Mouse (Mus musculus) ZHBTc4 (cell line): Measurements from ENCODE around the gene Apba3.

Experiments
- DNase-seq: peaks from one replicate; pipeline ENCODE4 v3.0.0-alpha.2; 2011; ENCODE audit warnings: low read depth, low spot score

The Apba3 gene

DNA sequence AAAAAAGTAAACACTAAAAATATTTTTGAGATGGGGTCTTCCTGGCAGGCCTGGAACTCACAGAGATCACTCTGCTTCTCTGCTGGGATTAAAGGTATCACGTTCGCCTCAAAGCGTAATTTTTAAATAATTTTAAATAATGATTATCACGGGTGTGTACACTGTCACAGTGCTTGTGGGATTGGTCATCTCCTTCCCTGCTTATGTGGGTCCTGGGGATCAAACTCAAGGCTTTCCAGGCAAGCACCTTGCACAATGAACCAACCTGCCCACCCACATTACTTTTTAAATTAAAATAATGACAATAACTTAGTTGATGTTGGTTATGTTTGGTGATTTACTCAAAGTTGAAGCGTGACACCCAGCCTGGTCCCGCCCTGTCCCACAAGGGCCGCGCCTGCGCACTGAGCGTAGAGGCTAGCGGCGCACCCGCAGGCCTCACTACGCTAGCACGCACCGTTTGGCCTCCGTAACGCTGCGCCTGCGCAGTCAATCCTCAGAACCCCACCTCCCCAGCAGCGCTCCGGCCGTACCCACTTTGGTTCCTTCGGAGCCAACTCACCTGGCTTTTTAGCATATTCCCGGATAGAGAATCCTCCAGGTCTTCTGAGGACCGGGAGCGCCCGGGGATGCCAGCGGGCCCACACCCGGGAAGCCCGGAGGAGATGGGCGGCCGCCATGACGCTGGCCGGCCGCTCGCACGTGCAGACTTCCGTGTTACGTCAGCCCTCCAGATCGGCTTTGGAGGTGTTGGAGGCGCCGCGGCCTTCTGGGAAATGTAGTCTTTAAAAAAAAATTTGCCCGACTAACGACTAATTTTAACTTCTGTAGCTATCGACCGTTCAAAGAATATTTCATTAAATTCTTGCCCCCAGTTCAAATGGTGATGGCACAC, at the start of gene Apba3, which contains the start of gene Mrpl54:
TSS of gene Apba3 (plus strand) at position 750 of the 895 bp plus-strand sequence.
TSS of gene Mrpl54 (minus strand) at position 724 of the 895 bp plus-strand sequence.
- peak; percentile 98 for DNase-seq

GRCm38 (mm10) chr10:81217267-81217666, 49.5 kb upstream of the Apba3 start:
- DNase-seq, result peak; percentile 43

DNA sequence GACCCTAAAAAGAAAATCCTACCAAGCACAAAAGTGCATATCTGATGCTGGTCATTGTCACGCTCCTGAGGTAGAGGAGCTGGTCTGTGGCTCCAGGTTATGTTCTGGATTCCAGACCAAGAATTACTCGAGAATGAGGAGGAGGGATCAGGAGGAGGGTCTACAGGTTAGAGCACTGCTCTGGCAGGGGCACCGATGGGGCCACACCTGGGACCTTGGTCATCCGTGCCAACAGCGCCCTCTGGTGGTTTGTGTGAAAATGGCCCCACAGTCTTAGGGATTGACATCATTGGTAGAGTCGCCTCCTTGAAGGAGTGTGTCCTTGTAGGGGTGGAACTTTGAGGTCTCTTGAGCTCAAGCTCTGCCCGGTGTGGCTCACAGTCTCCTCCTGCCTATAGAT, 48.8 kb upstream of the Apba3 start:
- peak; percentile 75 for DNase-seq

GRCm38 (mm10) chr10:81221402-81222015, 45.3 kb upstream of the Apba3 start:
- no peak for DNase-seq

- DNase-seq, result peak; percentile 63
Observed at GRCm38 (mm10) chr10:81223731-81224130, 43.0 kb upstream of the Apba3 start.

DNA sequence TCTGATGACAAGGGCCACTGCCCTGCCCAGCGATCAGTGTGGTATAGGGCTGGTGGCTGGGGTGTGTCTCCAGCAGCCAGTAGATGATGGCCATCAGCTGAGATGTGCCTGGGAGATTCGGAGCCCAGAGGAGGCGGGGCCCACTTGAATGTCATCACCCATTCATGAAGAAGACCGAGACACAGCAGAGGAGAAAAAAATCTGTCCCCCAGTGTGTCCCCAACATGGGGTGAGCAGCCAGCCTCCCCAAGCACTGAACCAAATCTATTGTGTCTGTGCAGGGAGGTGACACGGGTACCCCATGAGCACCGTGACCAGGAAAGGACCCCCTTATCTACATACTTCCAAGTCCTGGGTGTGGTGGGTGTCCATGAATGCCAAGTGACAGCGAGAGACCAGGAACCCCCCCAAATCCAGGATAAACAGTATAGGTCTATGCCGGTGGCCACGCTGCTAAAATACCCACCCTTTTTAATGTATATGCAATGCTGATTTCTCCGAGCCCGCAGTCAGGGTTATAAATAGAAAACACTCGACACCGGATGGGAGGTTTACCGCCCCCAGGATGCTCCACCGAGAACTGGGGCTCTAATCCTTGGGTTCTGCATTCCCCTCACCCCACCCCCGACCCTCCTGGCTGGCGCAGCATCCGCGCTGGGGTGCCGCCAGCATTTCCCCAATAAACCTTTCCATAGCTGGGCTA, 36.9 kb upstream of the Apba3 start:
- no peak for DNase-seq

GRCm38 (mm10) chr10:81230438-81231332, 36.1 kb upstream of the Apba3 start, which contains the start of gene Atcay:
Gene Atcay, minus strand, starts transcription at chr10:81230833.
- peak; percentile 51 for DNase-seq

- no peak for DNase-seq
Observed at GRCm38 (mm10) chr10:81231436-81231835, 35.3 kb upstream of the Apba3 start.

DNA sequence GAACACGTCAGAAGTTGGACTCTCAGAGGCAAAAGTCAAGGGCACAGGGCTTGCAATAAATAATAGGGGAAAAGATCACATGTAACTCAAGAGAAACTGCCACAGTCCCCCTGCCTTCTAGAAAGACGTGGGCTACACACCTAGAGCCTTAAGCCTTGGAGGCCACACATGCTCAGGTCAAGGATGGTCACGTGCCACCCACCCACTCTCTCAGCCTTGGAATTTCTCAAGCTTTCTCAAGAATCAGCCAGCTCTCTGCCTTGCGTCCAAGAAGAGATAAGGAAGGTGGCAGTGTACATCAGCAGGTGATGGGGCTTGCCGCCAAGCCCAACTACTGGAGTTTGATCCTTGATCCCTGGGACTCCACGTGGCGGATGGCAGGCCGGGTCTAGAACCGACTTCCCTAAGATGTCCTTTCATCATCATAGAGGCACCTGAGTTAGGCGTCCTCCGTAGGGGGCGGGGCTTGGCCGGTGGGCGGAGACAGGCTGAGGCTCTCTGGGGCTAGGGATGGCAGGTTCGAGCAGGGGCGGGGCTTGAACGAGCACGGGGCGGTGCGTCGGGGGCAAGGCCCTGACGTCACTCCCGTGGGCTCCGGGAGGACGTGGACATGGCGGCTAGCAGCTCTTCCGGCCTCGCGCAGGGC, 34.1 kb upstream of the Apba3 start, which contains the start of gene Zfr2:
TSS of gene Zfr2 (plus strand) at position 576 of the 646 bp plus-strand sequence.
- DNase-seq, result peak; percentile 96

DNA sequence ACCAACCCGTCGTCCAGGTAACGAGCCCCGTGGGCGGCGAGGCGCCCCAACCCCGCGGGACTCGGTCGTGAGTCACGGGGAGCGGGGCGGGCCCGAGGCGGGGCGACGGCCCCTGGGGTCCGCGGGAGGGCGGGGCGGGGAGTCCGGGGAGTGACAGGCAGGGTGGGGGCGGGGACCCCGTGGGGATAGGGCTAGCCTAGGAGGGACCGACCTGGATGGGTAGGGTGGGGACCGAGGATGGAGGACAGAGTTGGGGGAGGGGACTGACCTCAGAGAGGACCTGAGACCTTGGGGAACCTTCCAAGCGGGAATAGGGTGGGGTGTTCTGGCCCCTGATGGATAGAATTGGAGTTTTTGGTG, 33.6 kb upstream of the Apba3 start:
- DNase-seq, result no peak

DNA sequence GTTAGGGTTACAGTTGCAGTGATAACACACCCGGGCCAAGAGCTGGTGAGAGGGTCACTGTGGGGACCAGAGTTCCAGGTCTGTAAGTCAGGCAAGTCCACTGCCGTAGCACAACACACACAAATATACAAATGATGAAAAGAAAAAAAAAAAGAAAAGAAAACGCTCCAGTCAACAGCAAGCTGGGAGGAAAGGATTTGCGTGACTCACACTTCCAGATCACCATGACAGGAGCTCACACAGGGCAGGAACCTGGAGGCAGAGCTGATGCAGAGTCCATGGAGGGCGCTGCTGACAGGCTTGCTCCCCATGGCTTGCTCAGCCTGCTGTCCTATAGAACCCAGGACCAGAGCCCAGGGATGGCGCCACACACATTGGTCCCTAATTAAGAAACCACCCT, 32.6 kb upstream of the Apba3 start:
- no peak for DNase-seq

DNA sequence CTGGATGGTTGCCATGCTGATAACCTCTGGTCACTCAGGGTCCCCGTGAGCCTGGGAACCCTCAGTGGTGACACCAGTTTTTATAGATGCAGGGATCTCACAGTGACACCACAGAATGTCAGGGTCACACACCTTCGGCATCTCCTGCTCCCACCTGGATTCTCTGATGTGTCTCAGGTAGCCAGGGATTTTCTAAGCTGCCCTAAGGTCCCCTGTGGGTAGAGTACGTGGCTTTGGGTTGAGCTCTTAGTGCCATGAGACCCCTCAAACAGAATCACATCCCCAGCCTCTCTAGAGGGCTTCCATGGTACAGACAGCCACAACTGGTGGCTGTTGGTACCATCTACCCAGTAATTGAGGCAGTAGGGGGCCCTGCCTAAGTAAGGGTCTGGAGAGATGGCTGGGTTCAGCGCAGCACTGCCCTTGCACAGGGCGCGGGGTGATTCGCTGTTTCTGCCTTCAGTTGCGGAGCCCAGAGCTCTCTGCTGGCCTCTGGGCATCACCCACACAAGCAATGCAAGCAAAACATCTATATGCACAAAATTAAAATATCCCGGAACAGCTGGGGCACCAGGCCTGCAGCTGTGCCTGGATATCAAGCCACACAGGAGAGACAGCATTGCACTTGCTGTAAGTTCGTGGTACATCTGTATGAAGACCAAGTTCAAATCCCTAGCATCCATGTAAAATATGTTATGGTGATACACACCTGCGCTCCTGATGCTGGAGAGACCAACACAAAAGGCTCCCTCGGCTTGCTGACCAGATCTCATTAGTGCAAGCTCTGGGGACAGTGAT, 30.1 kb upstream of the Apba3 start:
- DNase-seq, result no peak

DNA sequence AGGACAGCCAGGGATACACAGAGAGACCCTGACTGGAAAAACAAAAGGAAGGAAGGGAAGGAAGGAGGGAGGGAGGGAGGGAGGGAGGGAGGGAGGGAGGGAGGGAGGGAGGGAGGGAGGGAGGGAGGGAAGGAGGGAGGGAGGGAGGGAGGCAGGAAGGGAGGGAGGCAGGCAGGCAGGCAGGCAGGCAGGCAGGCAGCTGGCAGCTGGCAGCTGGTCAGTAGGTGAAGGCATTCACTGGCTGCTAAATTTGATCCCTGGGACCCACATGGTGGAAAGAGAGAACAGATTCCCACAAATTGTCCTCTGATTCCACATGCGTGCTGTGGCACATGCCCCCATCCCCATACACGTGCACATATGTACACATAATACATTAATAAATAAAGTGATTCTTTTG, 28.1 kb upstream of the Apba3 start:
- no peak for DNase-seq

- DNase-seq, result peak; percentile 87
Observed at GRCm38 (mm10) chr10:81240876-81241275, 25.9 kb upstream of the Apba3 start.

- peak; percentile 38 for DNase-seq
Observed at GRCm38 (mm10) chr10:81242021-81242420, 24.7 kb upstream of the Apba3 start.

- no peak for DNase-seq
Observed at GRCm38 (mm10) chr10:81244146-81244545, 22.6 kb upstream of the Apba3 start.

DNA sequence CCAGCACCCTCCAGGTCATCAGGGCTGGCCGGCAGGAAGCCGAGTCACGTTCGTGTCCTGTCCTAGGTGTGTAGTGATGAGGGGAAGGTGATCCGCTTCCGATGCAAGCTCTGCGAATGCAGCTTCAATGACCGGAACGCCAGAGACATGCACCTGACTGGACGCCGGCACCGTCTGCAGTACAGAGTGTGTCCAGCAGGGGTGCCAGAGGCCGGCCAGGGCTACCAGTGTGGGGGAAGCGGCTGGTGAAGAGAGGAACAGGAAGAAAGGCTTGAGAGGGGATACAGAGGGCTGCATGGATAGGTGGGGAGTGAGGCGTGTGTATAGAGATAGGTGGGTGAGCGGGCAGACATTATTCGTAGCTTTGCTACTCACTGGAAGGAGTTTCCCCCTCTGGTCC, 22.2 kb upstream of the Apba3 start:
- peak; percentile 82 for DNase-seq

- no peak for DNase-seq
Observed at GRCm38 (mm10) chr10:81245166-81245565, 21.6 kb upstream of the Apba3 start.

GRCm38 (mm10) chr10:81247804-81248203, 19.0 kb upstream of the Apba3 start:
- DNase-seq, result no peak

DNA sequence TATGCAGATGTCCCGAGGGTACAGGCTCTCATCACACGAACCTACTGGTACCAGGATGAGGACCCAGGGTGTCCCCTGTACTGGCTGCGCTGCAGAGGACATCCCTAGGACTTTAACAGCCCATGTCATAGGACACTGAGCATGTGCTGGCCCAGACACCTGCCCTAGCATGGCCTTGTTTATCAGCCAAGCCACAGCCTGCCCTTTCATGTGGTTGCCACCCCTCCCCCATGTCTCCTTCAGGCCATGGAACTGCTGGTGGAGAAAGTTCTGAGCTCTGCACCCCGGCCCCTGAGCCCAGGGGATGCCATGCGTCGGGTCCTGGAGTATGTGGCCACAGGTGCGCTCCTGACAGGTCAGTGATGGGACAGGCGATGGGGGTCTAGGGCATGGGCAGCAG, 17.3 kb upstream of the Apba3 start:
- no peak for DNase-seq
